Mouse (Mus musculus): ENCODE measurements around the gene Bicdl1. TPM values are rescaled to one million over a fixed set of nuclear protein-coding genes. Genes with fewer than 3 reads are reported as not detected.

Bicdl1 gene
- polyA plus RNA-seq, 1 experiment = 15.5 TPM

DNA sequence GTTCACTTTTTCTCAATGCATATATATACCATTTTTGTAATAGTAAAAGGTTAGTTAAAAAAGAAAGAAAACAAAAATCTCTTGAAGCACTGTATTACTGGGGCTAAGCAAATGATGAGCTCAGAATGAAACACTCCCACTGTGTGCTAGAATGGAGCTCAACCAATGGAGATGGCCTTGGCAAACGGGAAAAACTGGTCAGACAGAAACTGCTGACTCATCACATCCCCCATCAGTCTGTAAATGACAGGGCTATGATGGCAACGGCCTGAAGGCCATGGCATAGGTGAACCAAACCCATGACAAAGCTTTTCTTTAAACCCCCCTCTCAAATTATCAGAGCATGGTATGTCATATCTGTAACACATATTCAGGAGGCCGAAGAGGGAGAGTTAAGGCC lies 29.4 kb downstream of the Bicdl1 start:
- H3K27me3 ChIP-seq (ENCODE audit: control insufficient read depth, insufficient read depth, low read length) = no peaks in the 10 kb centered on the region
- 33% methylated on average over 3 of the region's 3 CpGs for WGBS
- no peak for TF ChIP-seq CTCF (IDR thresholded peaks at IDR 0.05; ENCODE audit: extremely low read depth, insufficient read length, insufficient replicate concordance, low read depth, low read length)
- TF ChIP-seq POLR2A (IDR thresholded peaks at IDR 0.05; ENCODE audit: low read depth, low read length) = no peak
- no peaks in the 10 kb centered on the region for H3K36me3 ChIP-seq (ENCODE audit: control insufficient read depth, insufficient read depth, low read length)
- no peaks in the 10 kb centered on the region for H3K4me1 ChIP-seq (ENCODE audit: control insufficient read depth, insufficient read depth, insufficient read length, low read length)
- H3K27ac ChIP-seq (ENCODE audit: insufficient read depth, low read depth, low read length) = no peak overlapping the region
- no peak overlapping the region for H3K4me3 ChIP-seq (ENCODE audit: low read depth, low read length)

- Histone ChIP-seq H3K36me3 (ENCODE audit: control insufficient read depth, insufficient read depth, low read length) (no peaks in the 10 kb centered on the region), H3K4me1 (ENCODE audit: control insufficient read depth, insufficient read depth, insufficient read length, low read length) (no peaks in the 10 kb centered on the region), H3K4me3 (ENCODE audit: low read depth, low read length) (no peak overlapping the region), H3K27ac (ENCODE audit: insufficient read depth, low read depth, low read length) (no peak overlapping the region), H3K27me3 (ENCODE audit: control insufficient read depth, insufficient read depth, low read length) (no peaks in the 10 kb centered on the region)
- 75% methylated on average over 4 of the region's 4 CpGs for WGBS
- TF ChIP-seq POLR2A (IDR thresholded peaks at IDR 0.05; ENCODE audit: low read depth, low read length) (no peak), CTCF (IDR thresholded peaks at IDR 0.05; ENCODE audit: extremely low read depth, insufficient read length, insufficient replicate concordance, low read depth, low read length) (no peak)
Observed at GRCm38 (mm10) chr5:115701215-115701614, 30.2 kb downstream of the Bicdl1 start.

DNA sequence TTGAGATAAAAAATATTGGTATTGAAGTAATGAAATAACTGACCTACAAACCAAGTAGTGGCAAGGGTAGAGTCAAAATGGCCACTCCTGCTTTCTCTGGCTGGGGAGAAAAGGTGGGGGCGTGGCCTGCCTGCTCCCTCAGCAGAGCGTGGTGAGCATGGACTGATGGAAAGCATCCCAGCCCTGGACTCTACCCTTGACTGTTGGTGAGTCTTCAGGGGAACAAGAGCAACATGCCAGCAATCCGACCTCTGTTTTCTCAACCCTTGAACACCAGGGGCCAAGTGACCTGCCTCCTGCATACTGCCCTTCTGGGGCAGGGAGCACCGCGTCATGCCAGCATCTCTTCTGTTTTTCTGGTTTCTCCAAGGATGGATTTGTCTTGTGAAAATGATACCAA lies 34.6 kb downstream of the Bicdl1 start:
- Histone ChIP-seq H3K27ac (ENCODE audit: insufficient read depth, low read depth, low read length) (no peak overlapping the region), H3K36me3 (ENCODE audit: control insufficient read depth, insufficient read depth, low read length) (no peaks in the 10 kb centered on the region), H3K27me3 (ENCODE audit: control insufficient read depth, insufficient read depth, low read length) (no peaks in the 10 kb centered on the region; the same call in 1 of the 2 replicates), H3K4me3 (ENCODE audit: low read depth, low read length) (no peak overlapping the region), H3K4me1 (ENCODE audit: control insufficient read depth, insufficient read depth, insufficient read length, low read length) (no peaks in the 10 kb centered on the region)
- TF ChIP-seq POLR2A (IDR thresholded peaks at IDR 0.05; ENCODE audit: low read depth, low read length) = no peak
- no peak for TF ChIP-seq CTCF (IDR thresholded peaks at IDR 0.05; ENCODE audit: extremely low read depth, insufficient read length, insufficient replicate concordance, low read depth, low read length)
- WGBS = 78% methylated on average over 5 of the region's 5 CpGs

DNA sequence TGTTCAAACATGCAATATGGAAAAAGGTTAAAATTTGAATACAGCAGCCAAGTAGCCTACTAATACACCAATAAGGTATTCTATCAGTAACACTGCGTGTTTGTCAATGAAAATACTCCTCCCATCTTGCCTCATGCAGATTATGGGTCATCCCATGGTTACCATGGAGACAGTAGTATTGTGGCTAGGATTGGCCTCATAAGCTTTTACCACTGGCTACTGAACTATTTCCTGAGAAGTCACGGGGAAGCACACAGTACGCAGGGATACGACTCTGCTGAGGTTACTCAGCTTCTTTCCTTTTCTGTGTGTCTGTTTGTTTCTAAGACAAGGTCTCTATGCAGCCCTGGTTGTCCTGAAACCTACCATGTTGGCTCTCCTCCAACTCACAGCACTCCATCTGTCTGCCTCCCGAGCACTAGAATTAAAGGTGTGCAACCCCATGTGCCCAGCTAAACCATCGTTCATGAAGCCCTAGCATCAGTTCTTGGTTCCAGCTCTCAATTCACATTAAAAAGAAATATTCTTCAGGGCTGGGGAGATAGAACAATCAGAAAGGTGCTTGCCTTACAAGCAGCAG lies 36.1 kb downstream of the Bicdl1 start:
- Histone ChIP-seq H3K27me3 (ENCODE audit: control insufficient read depth, insufficient read depth, low read length) (no peaks in the 10 kb centered on the region; the same call in 1 of the 2 replicates), H3K36me3 (ENCODE audit: control insufficient read depth, insufficient read depth, low read length) (no peaks in the 10 kb centered on the region), H3K4me3 (ENCODE audit: low read depth, low read length) (no peak overlapping the region), H3K4me1 (ENCODE audit: control insufficient read depth, insufficient read depth, insufficient read length, low read length) (no peaks in the 10 kb centered on the region), H3K27ac (ENCODE audit: insufficient read depth, low read depth, low read length) (no peak overlapping the region)
- 52% methylated on average over 6 of the region's 6 CpGs for WGBS
- TF ChIP-seq POLR2A (IDR thresholded peaks at IDR 0.05; ENCODE audit: low read depth, low read length) = no peak
- no peak for TF ChIP-seq CTCF (IDR thresholded peaks at IDR 0.05; ENCODE audit: extremely low read depth, insufficient read length, insufficient replicate concordance, low read depth, low read length)

- H3K27ac ChIP-seq (ENCODE audit: insufficient read depth, low read depth, low read length) = no peak overlapping the region
- H3K4me1 ChIP-seq (ENCODE audit: control insufficient read depth, insufficient read depth, insufficient read length, low read length) = no peaks in the 10 kb centered on the region
- no peaks in the 10 kb centered on the region; the same call in 1 of the 2 replicates for H3K27me3 ChIP-seq (ENCODE audit: control insufficient read depth, insufficient read depth, low read length)
- no peak for TF ChIP-seq CTCF (IDR thresholded peaks at IDR 0.05; ENCODE audit: extremely low read depth, insufficient read length, insufficient replicate concordance, low read depth, low read length)
- TF ChIP-seq POLR2A (IDR thresholded peaks at IDR 0.05; ENCODE audit: low read depth, low read length) = no peak
- no peaks in the 10 kb centered on the region for H3K36me3 ChIP-seq (ENCODE audit: control insufficient read depth, insufficient read depth, low read length)
- 53% methylated on average over 3 of the region's 3 CpGs for WGBS
- H3K4me3 ChIP-seq (ENCODE audit: low read depth, low read length) = no peak overlapping the region
Observed at GRCm38 (mm10) chr5:115693271-115693670, 38.1 kb downstream of the Bicdl1 start.

DNA sequence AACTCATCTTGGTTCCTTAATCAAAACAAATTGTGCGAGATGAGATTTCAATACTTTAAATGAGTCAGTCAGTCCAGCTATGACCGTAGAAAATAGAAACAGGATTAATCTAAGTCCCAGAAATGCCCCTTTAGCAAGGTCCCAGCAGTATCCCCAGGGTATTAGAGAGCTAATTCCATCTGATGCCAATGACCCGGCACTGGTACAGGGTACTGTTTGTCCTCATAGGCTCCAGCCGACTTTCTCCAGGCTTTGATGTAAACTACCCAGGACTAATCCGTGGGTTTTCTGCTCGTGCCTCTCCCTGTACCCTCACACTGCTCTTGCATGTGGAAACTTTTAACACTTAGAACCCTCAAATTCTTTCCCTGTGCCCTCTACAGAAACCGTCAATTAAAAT lies 44.7 kb downstream of the Bicdl1 start:
- Histone ChIP-seq H3K27me3 (ENCODE audit: control insufficient read depth, insufficient read depth, low read length) (no peaks in the 10 kb centered on the region), H3K4me1 (ENCODE audit: control insufficient read depth, insufficient read depth, insufficient read length, low read length) (no peaks in the 10 kb centered on the region), H3K4me3 (ENCODE audit: low read depth, low read length) (no peak overlapping the region), H3K27ac (ENCODE audit: insufficient read depth, low read depth, low read length) (no peak overlapping the region), H3K36me3 (ENCODE audit: control insufficient read depth, insufficient read depth, low read length) (no peaks in the 10 kb centered on the region)
- no peak for TF ChIP-seq CTCF (IDR thresholded peaks at IDR 0.05; ENCODE audit: extremely low read depth, insufficient read length, insufficient replicate concordance, low read depth, low read length)
- TF ChIP-seq POLR2A (IDR thresholded peaks at IDR 0.05; ENCODE audit: low read depth, low read length) = no peak
- WGBS = 63% methylated on average over 7 of the region's 7 CpGs

DNA sequence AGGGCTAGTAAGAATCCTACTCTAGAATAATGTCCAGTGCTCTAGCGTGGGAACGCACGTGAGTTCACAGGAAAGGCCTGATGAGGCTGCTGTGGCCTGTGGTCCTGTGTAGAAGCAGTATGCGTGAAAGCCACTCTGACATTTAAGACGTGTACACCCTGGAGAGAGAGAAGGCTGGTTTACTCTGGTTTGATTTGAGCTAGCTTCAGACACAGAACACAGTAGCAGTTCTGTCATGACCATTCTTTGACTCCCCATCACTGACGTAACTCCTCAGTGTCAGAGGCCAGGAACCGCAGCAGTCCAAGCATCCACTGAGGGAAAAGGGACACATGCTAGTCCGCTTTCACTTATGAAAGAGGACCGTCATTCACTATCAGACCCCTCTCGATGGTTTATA lies 46.3 kb downstream of the Bicdl1 start:
- 83% methylated on average over 10 of the region's 10 CpGs for WGBS

More for the DNA sequence above, 46.3 kb downstream of the Bicdl1 start:
- Histone ChIP-seq H3K36me3 (ENCODE audit: control insufficient read depth, insufficient read depth, low read length) (no peaks in the 10 kb centered on the region), H3K27me3 (ENCODE audit: control insufficient read depth, insufficient read depth, low read length) (no peaks in the 10 kb centered on the region), H3K4me3 (ENCODE audit: low read depth, low read length) (no peak overlapping the region), H3K4me1 (ENCODE audit: control insufficient read depth, insufficient read depth, insufficient read length, low read length) (no peaks in the 10 kb centered on the region), H3K27ac (ENCODE audit: insufficient read depth, low read depth, low read length) (no peak overlapping the region)
- TF ChIP-seq POLR2A (IDR thresholded peaks at IDR 0.05; ENCODE audit: low read depth, low read length) = no peak
- TF ChIP-seq CTCF (IDR thresholded peaks at IDR 0.05; ENCODE audit: extremely low read depth, insufficient read length, insufficient replicate concordance, low read depth, low read length) = no peak
